Mouse (Mus musculus): ENCODE data around the gene Relch.

Relch gene

GRCm38 (mm10) chr1:105663171-105663961 lies at the start of gene Relch, which contains the start of gene Pign:
Gene Relch, plus strand, starts transcription at chr1:105663861.
Gene Pign, minus strand, starts transcription at chr1:105663677.
- peak; percentile 96 for DNase-seq (ENCODE audit: low read depth, low spot score)

GRCm38 (mm10) chr1:105630481-105630880 lies 33.2 kb upstream of the Relch start:
- no peak for DNase-seq (ENCODE audit: low read depth, low spot score)

GRCm38 (mm10) chr1:105644093-105644492 lies 19.6 kb upstream of the Relch start:
- no peak for DNase-seq (ENCODE audit: low read depth, low spot score)

GRCm38 (mm10) chr1:105650650-105651049 lies 13.0 kb upstream of the Relch start:
- DNase-seq (ENCODE audit: low read depth, low spot score), result no peak

GRCm38 (mm10) chr1:105653981-105654380 lies 9.7 kb upstream of the Relch start:
- DNase-seq (ENCODE audit: low read depth, low spot score), result no peak

GRCm38 (mm10) chr1:105660015-105660414 lies 3.6 kb upstream of the Relch start:
- DNase-seq (ENCODE audit: low read depth, low spot score), result no peak

- DNase-seq (ENCODE audit: low read depth, low spot score), result no peak
Observed at GRCm38 (mm10) chr1:105662820-105663170, 866 bp upstream of the Relch start.

DNA sequence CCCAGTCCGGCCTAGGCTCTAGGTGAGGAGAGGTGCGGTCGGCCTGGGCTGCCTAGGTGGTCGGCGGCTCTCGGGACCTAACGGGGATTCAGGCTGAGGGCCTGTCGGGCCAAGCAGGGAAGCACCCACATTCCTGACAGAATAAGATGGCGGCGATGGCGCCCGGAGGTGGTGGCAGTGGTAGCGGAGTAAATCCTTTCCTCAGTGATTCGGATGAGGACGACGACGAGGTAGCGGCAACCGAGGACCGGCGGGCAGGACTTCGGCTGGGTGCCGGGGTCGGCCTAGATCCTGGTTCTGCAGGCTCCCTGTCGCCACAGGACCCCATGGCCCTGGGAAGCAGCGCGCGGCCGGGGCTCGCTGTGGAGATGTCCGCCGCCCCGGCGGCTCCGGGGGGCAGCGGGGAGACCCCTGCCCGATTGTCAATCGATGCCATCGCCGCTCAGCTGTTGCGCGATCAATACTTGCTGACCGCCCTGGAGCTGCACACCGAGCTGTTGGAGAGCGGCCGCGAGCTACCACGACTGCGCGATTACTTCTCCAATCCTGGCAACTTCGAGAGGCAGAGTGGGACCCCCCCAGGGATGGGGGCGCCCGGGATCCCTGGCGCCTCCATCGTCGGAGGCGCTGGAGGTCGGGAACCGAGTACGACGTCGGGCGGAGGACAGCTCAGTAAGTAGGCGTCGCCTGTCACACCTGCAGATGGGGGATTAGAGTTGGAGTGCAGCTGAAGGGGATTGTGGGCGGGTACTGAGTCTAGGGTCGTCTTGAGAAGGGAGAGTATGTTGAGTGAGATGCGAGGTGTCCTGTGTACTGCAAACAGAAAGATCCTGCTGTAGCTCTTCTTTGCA lies 526 bp downstream of the Relch start:
- no peak for DNase-seq (ENCODE audit: low read depth, low spot score)

- no peak for DNase-seq (ENCODE audit: low read depth, low spot score)
Observed at GRCm38 (mm10) chr1:105669700-105670099, 6.0 kb downstream of the Relch start.

DNA sequence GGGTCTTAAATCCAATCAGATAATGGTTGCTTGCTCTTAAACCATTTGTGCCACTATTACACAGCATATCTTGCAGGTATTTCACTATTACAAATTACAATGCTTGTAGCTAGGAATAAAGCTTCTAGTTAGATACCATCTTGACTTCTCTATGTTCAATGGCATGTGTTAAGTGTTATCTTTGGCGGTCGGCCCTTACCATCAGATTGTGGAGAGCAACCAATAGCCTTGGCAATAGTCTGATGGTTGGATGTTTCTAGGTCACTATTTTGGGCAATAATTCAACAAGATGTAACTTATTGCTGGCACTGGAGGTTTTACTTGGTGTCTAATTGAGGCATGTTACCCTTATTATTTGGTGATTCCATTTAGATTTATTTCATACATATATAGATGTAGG lies 11.1 kb downstream of the Relch start:
- no peak for DNase-seq (ENCODE audit: low read depth, low spot score)

DNA sequence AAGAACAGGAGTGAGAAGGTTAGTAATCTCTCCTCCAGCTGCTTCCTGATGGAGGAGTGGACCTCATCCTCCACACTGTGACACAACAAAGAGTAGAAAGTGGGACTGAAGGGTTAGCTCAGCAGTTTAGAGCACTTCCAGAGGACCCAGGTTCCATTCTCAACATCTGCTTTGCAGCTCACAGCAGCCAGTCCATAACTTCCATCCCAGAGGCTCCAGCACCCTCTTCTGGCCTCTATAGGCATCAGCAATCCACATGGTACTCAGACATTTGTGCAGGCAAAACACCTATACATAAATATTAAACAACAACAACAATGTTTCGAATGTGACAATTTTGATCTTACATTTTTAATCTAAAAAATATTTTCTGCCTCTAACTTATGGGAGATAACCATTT lies 16.9 kb downstream of the Relch start:
- no peak for DNase-seq (ENCODE audit: low read depth, low spot score)

- no peak for DNase-seq (ENCODE audit: low read depth, low spot score)
Observed at GRCm38 (mm10) chr1:105685501-105685900, 21.8 kb downstream of the Relch start.

- DNase-seq (ENCODE audit: low read depth, low spot score), result no peak
Observed at GRCm38 (mm10) chr1:105695581-105695980, 31.9 kb downstream of the Relch start.

DNA sequence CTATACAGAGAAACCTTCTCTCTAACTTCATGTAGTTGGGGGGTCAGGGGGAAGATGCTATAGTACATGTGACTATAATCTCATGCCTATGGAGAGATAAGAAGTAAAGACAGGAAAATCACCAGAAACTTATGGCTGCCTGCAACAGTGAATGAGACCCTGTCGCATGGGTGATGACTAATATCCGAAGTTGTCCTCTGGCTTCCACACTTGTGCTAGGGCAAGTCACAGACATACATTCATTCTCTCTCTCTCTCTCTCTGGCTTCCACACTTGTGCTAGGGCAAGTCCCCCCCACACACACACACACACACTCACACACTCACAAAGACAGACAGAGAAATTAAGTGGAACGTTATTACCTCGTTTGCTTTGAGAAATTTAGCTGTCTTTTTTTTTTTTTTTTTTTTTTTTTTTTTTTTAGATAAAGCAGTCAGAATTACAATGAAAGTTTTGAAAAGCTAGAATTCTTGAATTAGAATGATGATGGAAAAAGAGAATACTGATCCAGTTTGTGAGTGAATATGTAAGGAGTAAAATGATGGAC lies 37.4 kb downstream of the Relch start:
- DNase-seq (ENCODE audit: low read depth, low spot score), result no peak

DNA sequence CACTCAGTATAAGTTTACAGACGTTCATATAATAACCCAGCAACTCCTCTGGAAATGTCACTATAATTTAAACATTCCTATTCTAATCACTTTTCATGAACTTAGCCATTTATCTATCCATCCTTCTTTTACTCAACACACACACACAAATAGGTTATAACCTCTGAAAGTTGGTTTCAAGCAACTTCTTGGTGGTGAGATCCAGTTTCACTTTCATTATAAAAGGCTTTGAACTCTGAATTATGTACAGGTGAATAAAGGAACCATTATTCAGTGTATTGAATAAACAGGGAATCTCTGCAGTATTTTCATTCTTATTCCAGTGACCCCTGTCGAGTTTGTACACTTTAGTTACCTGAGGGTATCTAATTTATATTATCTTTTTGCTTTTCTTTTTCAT lies 45.8 kb downstream of the Relch start:
- DNase-seq (ENCODE audit: low read depth, low spot score), result no peak

GRCm38 (mm10) chr1:105711227-105711626 lies 47.6 kb downstream of the Relch start:
- DNase-seq (ENCODE audit: low read depth, low spot score), result no peak

- DNase-seq (ENCODE audit: low read depth, low spot score), result no peak
Observed at GRCm38 (mm10) chr1:105712822-105713221, 49.2 kb downstream of the Relch start.

- no peak for DNase-seq (ENCODE audit: low read depth, low spot score)
Observed at GRCm38 (mm10) chr1:105718358-105718757, 54.7 kb downstream of the Relch start.

GRCm38 (mm10) chr1:105729246-105729645 lies 65.6 kb downstream of the Relch start:
- DNase-seq (ENCODE audit: low read depth, low spot score), result peak; percentile 31

GRCm38 (mm10) chr1:105735318-105735717 lies 71.7 kb downstream of the Relch start:
- no peak for DNase-seq (ENCODE audit: low read depth, low spot score)

DNA sequence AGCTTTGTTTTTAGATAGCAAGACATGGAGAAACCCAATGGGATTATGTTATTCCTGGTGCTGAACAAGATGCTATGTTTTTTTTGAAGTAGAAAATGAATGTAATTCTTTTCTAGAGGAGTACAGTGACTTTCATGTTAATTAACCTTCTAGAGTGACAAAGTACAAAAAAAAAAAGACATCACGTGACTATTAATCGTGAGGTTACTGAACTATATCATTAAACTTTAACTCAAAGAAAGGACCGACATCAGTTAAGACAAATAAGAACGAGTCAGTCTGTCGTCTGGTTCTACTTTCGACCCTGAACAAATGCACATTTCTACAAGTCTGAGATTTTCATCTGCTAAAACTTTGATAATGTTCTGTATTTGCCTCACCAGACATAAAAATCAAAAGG lies 74.7 kb downstream of the Relch start:
- DNase-seq (ENCODE audit: low read depth, low spot score), result no peak

DNA sequence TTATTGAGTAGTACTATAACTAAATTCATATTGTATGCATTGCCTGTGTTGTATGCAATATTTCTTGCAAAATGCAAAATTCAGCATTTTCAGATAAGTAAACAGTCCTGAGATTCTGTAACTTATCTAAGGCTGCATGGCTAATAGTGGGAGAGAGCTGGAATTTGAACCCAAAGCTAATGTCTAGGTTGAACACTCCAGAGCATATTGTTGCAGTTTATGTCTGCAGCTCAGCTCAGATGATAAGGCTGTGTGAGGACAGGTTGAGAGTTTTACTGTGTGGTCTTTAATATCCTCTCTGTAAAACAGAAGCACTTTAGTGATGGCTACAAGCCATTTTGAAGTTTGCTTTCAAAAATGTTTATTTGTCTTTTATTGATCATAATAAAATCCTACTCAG lies 75.8 kb downstream of the Relch start:
- DNase-seq (ENCODE audit: low read depth, low spot score), result no peak

DNA sequence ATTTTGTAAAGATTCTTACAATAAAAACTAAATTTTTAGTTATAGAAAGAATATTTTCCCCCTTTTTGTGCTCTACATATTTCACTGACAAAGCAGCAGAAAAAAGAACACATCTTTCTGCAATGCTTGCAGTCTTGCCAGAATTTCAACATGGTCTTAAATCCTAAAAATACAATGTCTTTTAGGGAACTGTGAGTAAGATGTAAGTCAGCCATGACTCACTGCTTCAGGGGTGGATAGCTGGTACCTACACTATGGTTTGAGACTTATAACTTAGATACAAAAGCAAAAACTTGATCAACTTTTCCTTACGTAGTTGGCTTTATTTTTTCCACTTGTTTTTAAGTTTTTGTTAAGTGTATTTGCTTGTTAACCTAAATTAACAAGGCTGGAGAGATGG lies 78.8 kb downstream of the Relch start:
- DNase-seq (ENCODE audit: low read depth, low spot score), result no peak

Measured in WW6 (cell line).